Mouse (Mus musculus): ENCODE measurements around the gene Gm26992. TPM values are rescaled to one million over a fixed set of nuclear protein-coding genes. Genes with fewer than 3 reads are reported as not detected.

Gene Gm26992
- polyA plus RNA-seq, 1 experiment from 2014 or later, result not detected

Other genes starting within 250 kb of the Gm26992 start
- gene Nap1l2, start 235.4 kb upstream of the Gm26992 start, polyA plus RNA-seq (2016; fragmentation: Nextera tagmentation; extraction: Ambion mirVana), result 7.4 and 13.3 TPM in 2 replicates
- gene Cdx4, start 100.6 kb upstream of the Gm26992 start, polyA plus RNA-seq (2016; fragmentation: Nextera tagmentation; extraction: Ambion mirVana), result not detected in 2 replicates
- gene Chic1, start 65.5 kb upstream of the Gm26992 start, polyA plus RNA-seq (2016; fragmentation: Nextera tagmentation; extraction: Ambion mirVana), result 4.5 and 5.9 TPM in 2 replicates
- 0.34 and 0.35 TPM in 2 replicates for gene Tsx, start 7.5 kb upstream of the Gm26992 start, polyA plus RNA-seq (2016; fragmentation: Nextera tagmentation; extraction: Ambion mirVana)
- gene Zcchc13, start 208.6 kb downstream of the Gm26992 start, polyA plus RNA-seq (2016; fragmentation: Nextera tagmentation; extraction: Ambion mirVana), result not detected in 2 replicates